Mouse (Mus musculus) liver, embryonic 12.5 days (tissue): ENCODE data around the gene Fcor. TPM values are rescaled to one million over a fixed set of nuclear protein-coding genes. Genes with fewer than 3 reads are reported as not detected.

Source experiments
- ATAC-seq: fragments of 200-750 bp; cut with Nextera tagmentation; 2 replicates; pipeline ENCODE4 v1.8.0; 2017; ENCODE audit warnings: moderate number of reproducible peaks, mild to moderate bottlenecking, moderate library complexity
- H3K27ac ChIP-seq: fragments of 300-500 bp; sonication (generic); 2 replicates; pipeline ENCODE4 v1.5.1; 2016; ENCODE audit warnings: mild to moderate bottlenecking
- H3K27me3 ChIP-seq: fragments of 300-500 bp; sonication (generic); replicated peaks from 2 replicates; pipeline ENCODE4 v1.6.1; 2016; ENCODE audit warnings: mild to moderate bottlenecking, moderate library complexity
- H3K36me3 ChIP-seq: fragments of 300-500 bp; sonication (generic); 2 replicates; pipeline ENCODE4 v1.6.1; 2016; ENCODE audit warnings: mild to moderate bottlenecking, moderate library complexity
- H3K4me1 ChIP-seq: fragments of 300-500 bp; sonication (generic); 2 replicates; pipeline ENCODE4 v1.6.1; 2016
- H3K4me2 ChIP-seq: fragments of 300-500 bp; sonication (generic); 2 replicates; pipeline ENCODE4 v1.6.1; 2016; ENCODE audit warnings: mild to moderate bottlenecking, moderate library complexity
- H3K4me3 ChIP-seq: fragments of 300-500 bp; sonication (generic); 2 replicates; pipeline ENCODE4 v1.5.1; 2016; ENCODE audit warnings: mild to moderate bottlenecking, moderate library complexity
- H3K9ac ChIP-seq: fragments of 300-500 bp; sonication (generic); 2 replicates; pipeline ENCODE4 v1.6.1; 2016; ENCODE audit warnings: mild to moderate bottlenecking, moderate library complexity
- H3K9me3 ChIP-seq: fragments of 300-500 bp; sonication (generic); replicated peaks from 2 replicates; pipeline ENCODE4 v1.6.1; 2016; ENCODE audit warnings: mild to moderate bottlenecking, moderate library complexity
- WGBS: fragments of 180-500 bp; shearing (Covaris S2); methylation state at CpG from one replicate; pipeline ENCODE4 v1.1.7; 2016; ENCODE audit not compliant: insufficient replicate concordance; 5-methylcytosine and 5-hydroxymethylcytosine counted together
- polyA plus RNA-seq: library from polyadenylated mRNA; unstranded; fragments of >200 nt; fragmentation: Nextera tagmentation; extraction: Ambion mirVana; gene quantifications from 2 replicates; pipeline ENCODE4 v1.2.1, GENCODE M21; 2016

Fcor gene
- polyA plus RNA-seq, 1 experiment from 2014 or later: 3.2 TPM

- Histone ChIP-seq H3K4me1 (no peaks in the 10 kb centered on the region), H3K4me3 (no peak within 1 kb of the TSS), H3K9me3 (no peaks in the 10 kb centered on the region), H3K9ac (no peak within 1 kb of the TSS), H3K27me3 (no peaks in the 10 kb centered on the region; the same call in 1 of the 2 replicates), H3K36me3 (no peaks in the 10 kb centered on the region), H3K4me2 (no peak within 1 kb of the TSS), H3K27ac (peak within 1 kb of the TSS; percentile 7; the same call in 1 of the 2 replicates)
- ATAC-seq: no peak
- 55% methylated on average over 6 of the region's 6 CpGs for WGBS
These were observed 6.7 kb downstream of the Fcor start, which contains the start of gene Mcemp1 for GRCm38 (mm10) chr8:3665507-3665906. Mcemp1 (plus strand) TSS chr8:3665754.

- Histone ChIP-seq H3K27ac (no peak overlapping the region; the same call in 1 of the 2 replicates), H3K9ac (no peak overlapping the region), H3K9me3 (no peaks in the 10 kb centered on the region), H3K4me1 (0 out of 2 replicates have a peak, but pooled peaks cover 3% of the 10 kb centered on the region), H3K4me3 (no peak overlapping the region), H3K4me2 (no peak overlapping the region), H3K36me3 (no peaks in the 10 kb centered on the region), H3K27me3 (no peaks in the 10 kb centered on the region; the same call in 1 of the 2 replicates)
- 16% methylated on average over 4 of the region's 5 CpGs for WGBS
- 0 out of 2 replicates have a peak, but pooled peaks have one; percentile 8 for ATAC-seq
These were observed 7.8 kb downstream of the Fcor start for GRCm38 (mm10) chr8:3664405-3664804.

GRCm38 (mm10) chr8:3660889-3661288 is 11.3 kb downstream of the Fcor start:
- no peaks in the 10 kb centered on the region for H3K9me3 ChIP-seq
- H3K27me3 ChIP-seq: peaks cover 13% of the 10 kb centered on the region; the same call in 1 of the 2 replicates
- H3K36me3 ChIP-seq: no peaks in the 10 kb centered on the region
- whole genome bisulfite sequencing: 47% methylated on average over 8 of the region's 8 CpGs
- no peak overlapping the region for H3K4me3 ChIP-seq
- no peak overlapping the region for H3K27ac ChIP-seq
- no peak for ATAC-seq
- H3K9ac ChIP-seq: no peak overlapping the region
- 0 out of 2 replicates have a peak, but pooled peaks cover 3% of the 10 kb centered on the region for H3K4me1 ChIP-seq
- no peak overlapping the region for H3K4me2 ChIP-seq

- H3K9ac ChIP-seq: no peak overlapping the region
- no peaks in the 10 kb centered on the region for H3K36me3 ChIP-seq
- H3K4me2 ChIP-seq: no peak overlapping the region
- 0 out of 2 replicates have a peak, but pooled peaks cover 3% of the 10 kb centered on the region for H3K4me1 ChIP-seq
- peaks cover 26% of the 10 kb centered on the region for H3K27me3 ChIP-seq
- WGBS: 20% methylated on average over 7 of the region's 7 CpGs
- no peak overlapping the region for H3K4me3 ChIP-seq
- H3K9me3 ChIP-seq: no peaks in the 10 kb centered on the region
- H3K27ac ChIP-seq: no peak overlapping the region
- no peak for ATAC-seq
These were observed 15.3 kb downstream of the Fcor start for GRCm38 (mm10) chr8:3656725-3657381.

- no peaks in the 10 kb centered on the region for H3K36me3 ChIP-seq
- WGBS: 48% methylated on average over 3 of the region's 3 CpGs
- ATAC-seq: 0 out of 2 replicates have a peak, but pooled peaks have one; percentile 7
These were observed 16.6 kb downstream of the Fcor start, which contains the start of gene Retn for GRCm38 (mm10) chr8:3655526-3655925. Retn (plus strand) TSS chr8:3655770.

GRCm38 (mm10) chr8:3654726-3655508 is 17.2 kb downstream of the Fcor start:
- Histone ChIP-seq H3K27ac (no peak overlapping the region), H3K9ac (no peak overlapping the region), H3K4me2 (no peak overlapping the region), H3K4me1 (no peaks in the 10 kb centered on the region), H3K4me3 (no peak overlapping the region), H3K9me3 (no peaks in the 10 kb centered on the region), H3K27me3 (peaks cover 32% of the 10 kb centered on the region), H3K36me3 (no peaks in the 10 kb centered on the region)
- 70% methylated on average over 11 of the region's 11 CpGs for WGBS
- 0 out of 2 replicates have a peak, but pooled peaks have one; percentile 19 for ATAC-seq

More at GRCm38 (mm10) chr8:3655526-3655925, 16.6 kb downstream of the Fcor start, which contains the start of gene Retn:
- H3K4me1 ChIP-seq: 0 out of 2 replicates have a peak, but pooled peaks cover 3% of the 10 kb centered on the region
- H3K9me3 ChIP-seq: no peaks in the 10 kb centered on the region
- peaks cover 31% of the 10 kb centered on the region for H3K27me3 ChIP-seq
- H3K4me3 ChIP-seq: no peak within 1 kb of the TSS
- no peak within 1 kb of the TSS for H3K27ac ChIP-seq
- no peak within 1 kb of the TSS for H3K4me2 ChIP-seq
- H3K9ac ChIP-seq: no peak within 1 kb of the TSS

- H3K4me1 ChIP-seq: no peaks in the 10 kb centered on the region
- no peak overlapping the region for H3K4me2 ChIP-seq
- H3K27me3 ChIP-seq: peaks cover 24% of the 10 kb centered on the region
- H3K4me3 ChIP-seq: no peak overlapping the region
- H3K36me3 ChIP-seq: no peaks in the 10 kb centered on the region
- no peaks in the 10 kb centered on the region for H3K9me3 ChIP-seq
- H3K27ac ChIP-seq: no peak overlapping the region
- no peak overlapping the region for H3K9ac ChIP-seq
- ATAC-seq: no peak
- WGBS: 34% methylated on average over 3 of the region's 3 CpGs
These were observed 19.3 kb downstream of the Fcor start for GRCm38 (mm10) chr8:3652845-3653244.

- Histone ChIP-seq H3K9ac (no peak overlapping the region), H3K36me3 (no peaks in the 10 kb centered on the region), H3K4me1 (no peaks in the 10 kb centered on the region), H3K4me3 (no peak overlapping the region), H3K27ac (no peak overlapping the region), H3K27me3 (peaks cover 14% of the 10 kb centered on the region; the same call in 1 of the 2 replicates), H3K9me3 (no peaks in the 10 kb centered on the region), H3K4me2 (peak overlapping the region; percentile 31)
- 29% methylated on average over 1 of the region's 1 CpGs for WGBS
- ATAC-seq: no peak
These were observed 23.2 kb downstream of the Fcor start for GRCm38 (mm10) chr8:3648990-3649389.

GRCm38 (mm10) chr8:3648268-3648667 is 23.9 kb downstream of the Fcor start:
- no peaks in the 10 kb centered on the region for H3K4me1 ChIP-seq
- WGBS: 62% methylated on average over 2 of the region's 2 CpGs

GRCm38 (mm10) chr8:3647561-3647960 is 24.6 kb downstream of the Fcor start:
- Histone ChIP-seq H3K4me3 (no peak overlapping the region), H3K36me3 (peaks cover 7% of the 10 kb centered on the region), H3K27me3 (peaks cover 11% of the 10 kb centered on the region; the same call in 1 of the 2 replicates), H3K4me1 (no peaks in the 10 kb centered on the region), H3K27ac (no peak overlapping the region), H3K9me3 (no peaks in the 10 kb centered on the region), H3K4me2 (no peak overlapping the region), H3K9ac (no peak overlapping the region)
- no peak for ATAC-seq
- 60% methylated on average over 4 of the region's 4 CpGs for WGBS

More at GRCm38 (mm10) chr8:3648268-3648667, 23.9 kb downstream of the Fcor start:
- Histone ChIP-seq H3K27ac (no peak overlapping the region), H3K4me3 (no peak overlapping the region), H3K36me3 (peaks cover under 1% of the 10 kb centered on the region), H3K9me3 (no peaks in the 10 kb centered on the region), H3K4me2 (no peak overlapping the region), H3K27me3 (peaks cover 14% of the 10 kb centered on the region; the same call in 1 of the 2 replicates), H3K9ac (no peak overlapping the region)
- no peak for ATAC-seq

- Histone ChIP-seq H3K27me3 (0 out of 2 replicates have a peak, but pooled peaks cover 6% of the 10 kb centered on the region), H3K4me1 (no peaks in the 10 kb centered on the region), H3K27ac (no peak overlapping the region), H3K9ac (no peak overlapping the region), H3K36me3 (peaks cover 13% of the 10 kb centered on the region), H3K4me2 (no peak overlapping the region), H3K9me3 (no peaks in the 10 kb centered on the region), H3K4me3 (no peak overlapping the region)
- ATAC-seq: no peak
- 66% methylated on average over 6 of the region's 6 CpGs for WGBS
These were observed 25.2 kb downstream of the Fcor start for GRCm38 (mm10) chr8:3646824-3647531.
